Mouse (Mus musculus) lung, postnatal 25 days (tissue): ENCODE measurements around the gene Olfr16.

Experiments
- DNase-seq: peaks from one replicate; pipeline ENCODE4 v3.0.0; 2022; ENCODE audit warnings: low spot score

Olfr16 gene

GRCm38 (mm10) chr1:172950160-172950559, at the start of gene Olfr16:
TSS of gene Olfr16 (plus strand) at chr1:172950409.
- DNase-seq, result no peak

GRCm38 (mm10) chr1:172903313-172903712, 46.9 kb upstream of the Olfr16 start:
- DNase-seq, result no peak

DNA sequence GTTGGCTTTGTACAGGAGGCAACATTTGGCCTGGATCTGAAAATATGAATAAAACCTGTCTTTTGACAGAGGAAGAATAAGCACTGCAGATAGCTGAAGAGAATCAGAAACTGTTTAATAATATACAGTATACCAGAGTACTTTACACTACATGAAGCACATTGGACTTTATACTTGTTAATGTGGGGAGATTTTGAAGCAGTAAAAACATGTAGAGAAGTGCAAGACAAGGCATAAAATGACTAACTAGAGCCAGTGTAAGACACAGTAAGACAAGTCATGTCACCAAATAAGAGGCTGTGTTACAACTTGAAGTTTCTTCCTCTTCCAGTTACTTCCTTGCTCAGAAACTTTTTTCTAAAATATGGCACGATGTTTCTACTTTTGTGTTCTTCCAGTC, 33.1 kb upstream of the Olfr16 start:
- DNase-seq, result no peak

- DNase-seq, result no peak
Measured at GRCm38 (mm10) chr1:172918450-172918849, 31.8 kb upstream of the Olfr16 start.

DNA sequence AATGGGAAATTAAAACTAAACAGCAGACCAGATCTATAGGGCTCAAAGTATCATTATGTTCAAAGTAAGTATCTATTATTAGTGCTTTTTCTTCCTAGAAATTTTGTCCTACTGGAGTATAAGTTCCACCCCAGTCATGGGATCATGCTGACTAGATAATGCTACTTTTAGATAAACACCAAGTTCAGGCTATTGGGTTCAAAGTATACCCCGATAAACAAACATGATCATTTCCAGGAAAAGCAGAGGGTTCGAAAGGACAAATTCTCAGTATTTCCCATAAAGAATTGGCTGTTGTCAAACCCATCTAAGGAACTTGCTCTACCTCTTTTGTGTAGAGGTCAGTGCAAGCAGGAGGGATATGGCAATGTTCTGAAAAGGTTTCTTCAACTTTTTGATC, 18.0 kb upstream of the Olfr16 start:
- DNase-seq, result no peak

DNA sequence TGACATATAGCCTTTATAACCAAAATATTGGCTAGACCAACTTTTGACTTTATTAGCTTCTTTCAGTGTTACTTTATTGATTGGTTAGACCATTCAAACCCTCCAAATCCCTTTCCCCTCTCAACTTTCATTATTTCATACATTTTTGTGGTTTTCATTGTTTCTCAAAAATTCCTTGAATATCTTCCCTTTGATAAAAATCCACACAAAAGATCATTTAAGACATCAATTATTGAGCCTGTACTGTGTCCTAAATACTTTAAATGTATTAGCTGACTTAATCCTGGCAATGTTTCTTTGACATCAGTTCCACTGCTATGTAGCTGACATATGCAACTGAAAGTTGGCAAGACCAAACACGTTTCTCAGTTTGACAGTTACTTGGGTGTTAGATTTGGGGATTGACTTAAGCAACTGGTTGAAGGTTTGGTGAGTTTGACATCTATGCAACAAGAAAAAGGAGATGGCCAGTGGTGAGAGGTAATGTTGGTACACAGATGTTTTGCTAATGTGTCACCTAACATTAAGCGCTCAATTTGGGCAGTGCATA, 1.0 kb downstream of the Olfr16 start:
- no peak for DNase-seq

DNA sequence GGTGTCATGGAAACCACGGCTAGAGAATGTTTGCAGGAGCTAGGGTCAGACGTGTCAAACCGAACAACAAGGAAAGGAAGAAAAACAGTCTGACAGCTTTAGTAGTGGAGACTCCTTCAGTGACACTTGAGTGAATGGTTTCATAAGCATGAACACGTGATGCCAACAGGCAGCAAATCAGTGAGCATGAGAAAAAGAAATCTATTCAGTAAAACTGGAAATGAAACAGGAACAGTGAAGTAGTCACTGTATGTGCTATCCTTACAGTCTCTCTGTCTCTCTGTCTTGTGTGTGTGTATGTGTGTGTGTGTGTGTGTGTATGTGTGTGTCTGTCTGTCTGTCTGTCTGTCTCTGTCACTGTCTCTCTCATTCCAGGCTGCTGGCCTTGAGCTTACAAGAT, 5.2 kb downstream of the Olfr16 start:
- DNase-seq, result no peak

DNA sequence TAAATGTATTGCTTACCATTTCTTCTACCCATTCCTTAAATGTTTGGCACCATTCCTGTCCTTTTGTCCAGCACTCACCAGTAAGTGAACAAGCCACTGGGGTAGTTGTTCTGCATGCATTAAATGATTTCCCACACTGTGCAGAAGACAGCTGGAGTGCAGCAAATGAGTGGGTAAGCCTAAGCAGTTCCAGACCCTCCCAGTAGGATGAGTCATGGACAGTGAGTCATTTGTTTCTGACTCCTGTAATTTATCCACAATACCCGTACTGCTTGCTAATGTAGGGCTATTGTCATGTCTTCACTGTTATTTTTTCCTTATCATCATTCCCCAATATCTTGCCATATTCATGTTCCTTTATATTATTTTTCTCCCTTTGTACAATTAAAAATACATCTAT, 10.2 kb downstream of the Olfr16 start:
- DNase-seq, result no peak

GRCm38 (mm10) chr1:172989794-172990634, 39.8 kb downstream of the Olfr16 start:
- DNase-seq, result no peak

DNA sequence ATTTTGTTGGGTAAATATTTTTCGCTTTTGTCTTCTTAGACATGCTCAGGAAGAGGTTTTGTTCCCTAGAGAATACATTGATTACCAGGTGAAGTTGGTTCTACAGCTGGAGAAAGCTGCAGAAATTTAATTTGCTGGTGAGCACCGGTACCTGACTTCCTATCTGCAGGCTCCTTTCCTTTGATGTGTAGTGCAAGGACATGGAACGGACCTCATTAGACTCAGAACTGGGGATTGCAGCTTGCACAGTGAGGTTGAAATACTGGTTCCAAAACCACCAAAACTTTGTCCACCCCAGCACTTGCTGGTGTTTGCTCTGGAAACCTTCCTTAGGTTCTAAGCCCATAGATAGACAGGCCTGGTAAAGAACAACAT, 40.4 kb downstream of the Olfr16 start:
- no peak for DNase-seq
